Mouse (Mus musculus): ENCODE data around the gene Ppa1. TPM values are rescaled to one million over a fixed set of nuclear protein-coding genes. Genes with fewer than 3 reads are reported as not detected.

Ppa1 gene
- total RNA-seq, 2 experiments from 2014 or later, result 65.3 to 70.5 TPM

DNA sequence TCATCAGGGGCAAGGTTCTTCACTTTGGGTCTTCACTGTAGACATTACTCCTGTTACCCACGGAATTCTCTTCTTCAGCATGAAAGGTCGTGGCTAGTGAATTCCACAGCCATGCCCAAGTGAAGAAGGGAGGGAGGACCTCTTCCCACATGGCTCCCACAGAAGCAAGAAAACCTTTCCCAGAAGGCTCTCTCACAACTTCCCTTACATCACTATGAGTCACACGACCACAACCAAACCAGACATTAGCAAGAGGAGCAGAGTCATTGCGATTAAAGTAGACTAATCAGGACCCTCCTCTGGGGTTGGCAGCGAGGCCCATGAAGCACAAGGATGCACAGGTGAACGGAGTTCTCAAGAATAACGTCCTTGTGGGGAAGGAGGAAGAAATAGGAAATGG, 11.3 kb upstream of the Ppa1 start:
- no peak for DNase-seq
- intact Hi-C loops (cut with DNase I), result no loop called here

DNA sequence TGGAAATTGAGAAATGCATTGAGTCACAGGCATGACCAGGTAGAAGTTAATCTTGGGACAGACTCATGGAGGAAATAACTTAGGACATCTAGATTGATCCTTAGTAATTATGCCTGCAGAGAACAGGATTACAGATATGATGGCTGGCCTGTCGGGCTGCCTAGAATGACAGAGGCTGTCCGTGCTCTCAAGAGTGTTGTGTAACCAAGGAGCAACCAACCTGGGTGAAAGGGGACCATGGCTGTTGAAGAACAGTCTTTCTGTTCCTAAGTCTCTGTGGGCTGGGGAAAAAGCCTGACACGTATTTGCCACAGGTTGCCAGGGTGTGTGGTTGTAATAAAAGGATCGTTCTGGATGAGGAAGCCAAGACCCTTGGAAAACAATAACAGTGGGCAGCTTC, 8.0 kb upstream of the Ppa1 start:
- no peak for DNase-seq
- intact Hi-C loops (cut with DNase I), result no loop called here

DNA sequence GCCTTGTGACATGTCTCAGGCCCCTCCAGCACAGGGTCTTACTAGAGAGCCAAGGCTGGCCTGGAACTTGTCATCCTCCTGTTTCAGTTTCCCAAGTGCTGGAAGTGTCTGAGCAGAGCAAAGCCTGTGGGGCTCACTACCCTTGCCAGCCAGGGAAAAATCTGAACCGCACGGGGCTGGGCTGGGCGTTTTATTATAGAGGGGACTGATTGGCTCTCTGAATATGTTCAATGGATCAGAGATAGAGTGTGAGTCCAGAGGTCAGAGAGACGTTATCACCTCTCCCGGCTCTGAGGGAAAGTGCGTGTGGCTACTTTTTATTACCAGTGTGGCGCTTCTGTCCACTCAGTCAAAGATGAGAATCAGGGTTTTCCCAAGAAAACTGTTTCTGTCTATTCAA, 1.8 kb upstream of the Ppa1 start:
- intact Hi-C loops (cut with DNase I), result no loop called here
- DNase-seq, result no peak

DNA sequence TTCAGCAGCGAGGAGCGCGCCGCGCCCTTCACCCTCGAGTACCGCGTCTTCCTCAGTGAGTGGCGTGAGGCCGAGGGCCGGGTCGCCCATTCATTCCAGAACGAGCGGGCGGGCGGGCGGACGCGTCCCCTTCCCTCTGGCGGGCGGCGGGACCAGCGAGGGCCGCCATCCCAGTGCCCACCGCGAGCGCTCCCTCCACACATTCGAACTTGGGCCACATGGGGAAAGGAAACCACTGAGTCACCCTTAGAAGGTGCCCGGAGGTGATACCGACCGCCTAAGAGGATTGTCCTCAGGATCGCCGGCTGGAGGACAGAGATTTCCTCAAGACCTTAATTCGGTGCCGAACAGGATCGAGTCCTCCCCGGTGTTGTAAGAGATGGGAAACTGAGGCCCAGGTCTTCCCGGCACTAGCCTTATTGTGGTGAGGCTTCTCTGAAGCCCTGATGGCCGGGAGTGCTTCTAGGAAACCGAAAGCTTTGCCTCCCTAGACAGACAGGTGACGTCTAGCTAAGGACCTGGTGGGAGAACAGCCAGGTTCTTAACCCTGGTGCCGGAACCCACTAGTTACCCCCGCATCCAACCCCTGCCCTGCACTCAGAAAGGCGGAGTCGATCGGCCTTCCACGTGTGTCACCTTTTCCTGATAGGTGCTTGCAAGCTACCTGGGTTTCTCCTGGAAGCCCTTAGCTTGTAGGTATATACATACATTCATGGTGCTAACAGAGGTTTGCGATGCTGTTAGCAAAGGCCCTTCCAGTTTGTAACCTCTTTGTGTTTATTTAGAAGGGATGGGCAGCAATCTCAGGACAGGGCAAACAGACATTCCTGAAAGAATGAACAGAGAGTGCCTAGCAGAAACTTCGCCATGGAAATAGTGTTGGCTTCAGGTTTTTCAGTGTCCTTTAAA, 639 bp downstream of the Ppa1 start:
- DNase-seq, result no peak
- intact Hi-C loops (cut with DNase I), result loop anchor here (2.0 kb wide), 1 partner anchor 20 kb away; no protein-coding TSS in a partner anchor

DNA sequence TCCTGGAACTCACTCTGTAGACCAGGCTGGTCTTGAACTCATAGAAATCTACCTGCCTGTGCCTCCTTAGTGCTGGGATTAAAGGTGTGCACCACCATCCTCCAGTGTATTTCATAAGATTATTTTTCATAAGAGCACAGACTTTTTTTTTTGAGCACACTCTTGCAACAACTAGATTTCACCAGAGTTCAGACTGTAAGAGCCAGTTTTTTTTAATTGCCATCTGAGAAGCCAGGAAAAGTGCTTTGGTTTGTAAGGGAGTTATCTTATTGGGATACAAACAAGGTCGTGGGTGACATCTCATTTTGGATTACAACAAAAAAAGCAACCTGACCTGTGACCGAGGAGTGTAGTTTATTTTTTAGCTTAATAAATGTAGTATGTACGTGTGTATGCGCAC, 5.8 kb downstream of the Ppa1 start:
- intact Hi-C loops (cut with DNase I), result loop anchor here (10.0 kb wide), 1 partner anchor 309 kb away; no protein-coding TSS in a partner anchor

DNA sequence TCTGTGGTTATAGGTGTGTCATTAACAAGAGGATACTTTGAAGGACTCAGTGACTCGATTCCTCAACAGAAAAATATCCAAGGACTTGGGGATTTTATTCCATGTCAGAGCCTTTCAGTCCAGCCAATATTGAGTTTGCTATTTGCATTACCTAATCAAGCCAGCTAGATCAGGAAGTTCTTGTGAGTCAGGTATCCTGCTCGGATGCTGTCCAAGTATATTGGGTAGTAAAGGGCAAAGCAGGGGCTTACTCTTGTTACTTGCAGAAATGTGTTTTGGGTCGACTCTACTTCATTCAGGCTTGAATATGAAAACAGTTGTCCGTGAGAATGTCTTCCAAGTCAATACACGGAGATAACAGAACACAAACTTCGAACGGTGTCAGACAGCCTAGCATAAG, 6.3 kb downstream of the Ppa1 start:
- DNase-seq, result no peak
- intact Hi-C loops (cut with DNase I), result loop anchor here (5.0 to 10.0 kb wide), 2 partner anchors 162 to 310 kb away; no protein-coding TSS in a partner anchor

More for the DNA sequence above, 5.8 kb downstream of the Ppa1 start:
- DNase-seq, result no peak

DNA sequence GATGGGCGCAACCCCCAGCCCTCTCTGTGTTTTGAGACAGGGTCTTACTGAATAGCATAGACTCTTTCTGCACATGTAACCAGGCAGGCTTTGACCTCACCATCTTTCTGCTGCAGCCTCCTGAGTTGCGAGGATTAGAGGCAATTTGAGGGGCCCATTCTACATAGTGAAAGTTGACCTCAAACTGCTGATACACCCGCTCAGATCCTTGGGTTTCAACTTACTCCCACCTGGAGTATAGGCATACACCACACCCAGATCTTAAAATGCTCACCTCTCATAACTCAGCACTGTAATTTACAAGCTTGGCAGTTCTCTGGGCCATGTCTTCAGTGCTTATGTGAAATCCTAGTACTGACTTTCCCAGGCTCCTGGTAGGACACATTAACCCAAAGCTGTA, 6.8 kb downstream of the Ppa1 start:
- no peak for DNase-seq
- intact Hi-C loops (cut with DNase I), result loop anchor here (5.0 to 10.0 kb wide), 2 partner anchors 163 to 310 kb away; no protein-coding TSS in a partner anchor

DNA sequence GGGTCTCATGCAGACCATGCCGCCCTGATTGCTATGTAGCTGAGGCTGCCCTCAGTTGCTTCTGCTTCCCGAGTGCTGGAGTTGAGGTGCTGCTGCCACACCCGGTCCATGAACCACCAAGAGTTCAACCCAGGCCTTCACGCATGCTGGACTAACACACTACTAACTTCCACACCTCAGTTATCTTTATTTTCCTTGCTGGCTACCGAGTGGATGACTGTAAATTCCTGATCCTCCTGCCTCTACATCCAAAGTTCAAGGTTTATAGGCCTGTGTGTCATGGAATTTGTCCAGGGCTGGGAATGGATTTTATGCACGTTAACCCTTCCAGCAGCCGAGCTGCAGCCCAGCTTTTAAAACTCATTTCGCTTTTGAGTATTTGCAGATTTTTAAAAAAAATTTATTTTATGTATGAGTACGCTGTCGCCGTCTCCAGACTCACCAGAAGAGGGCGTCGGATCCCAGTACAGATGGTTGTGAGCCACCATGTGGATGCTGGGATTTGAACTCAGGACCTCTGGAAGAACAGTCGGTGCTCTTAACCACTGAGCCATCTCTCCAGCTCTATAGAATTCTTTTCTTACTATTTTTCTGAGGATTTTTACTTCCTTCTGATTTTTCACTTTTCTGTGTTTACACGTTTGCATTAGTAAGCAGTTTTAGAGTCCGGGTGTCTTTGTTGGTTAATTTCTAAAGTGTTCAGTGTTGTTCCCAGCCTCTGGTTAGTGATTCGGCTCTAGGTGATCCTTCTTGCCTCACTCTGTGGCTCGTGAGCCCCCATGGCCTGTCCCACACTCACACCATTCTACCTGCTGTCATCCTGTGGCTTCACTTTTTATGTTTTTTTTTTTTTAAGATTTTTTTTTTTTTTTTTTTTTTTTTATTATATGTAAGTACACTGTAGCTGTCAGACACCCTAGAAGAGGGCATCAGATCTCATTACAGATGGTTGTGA, 8.9 kb downstream of the Ppa1 start:
- intact Hi-C loops (cut with DNase I), result loop anchor here (5.0 to 10.0 kb wide), 2 partner anchors 165 to 312 kb away; no protein-coding TSS in a partner anchor
- DNase-seq, result no peak

DNA sequence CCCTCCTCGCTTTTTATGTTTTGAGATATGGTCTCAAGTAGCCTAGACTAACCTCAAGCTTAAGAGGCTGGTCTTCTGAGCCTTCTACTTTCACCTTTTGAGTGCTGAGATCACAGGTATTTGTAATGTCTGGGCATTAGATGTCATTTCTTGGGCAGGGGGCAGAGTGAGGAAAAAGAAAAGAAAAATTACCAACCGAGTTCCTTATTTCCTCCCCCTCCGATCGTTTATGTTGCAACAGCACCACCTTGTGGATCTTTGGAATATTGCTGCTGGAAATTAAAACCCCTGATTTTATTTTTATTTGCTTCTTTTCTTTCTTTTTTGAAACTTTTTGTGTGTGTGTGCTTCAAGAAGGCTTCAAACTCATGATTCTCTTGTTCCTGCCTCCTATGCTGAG, 9.6 kb downstream of the Ppa1 start:
- intact Hi-C loops (cut with DNase I), result loop anchor here (1.0 to 10.0 kb wide), 4 partner anchors 52 to 313 kb away; no protein-coding TSS in a partner anchor
- peak; percentile 43 to 51 for DNase-seq

DNA sequence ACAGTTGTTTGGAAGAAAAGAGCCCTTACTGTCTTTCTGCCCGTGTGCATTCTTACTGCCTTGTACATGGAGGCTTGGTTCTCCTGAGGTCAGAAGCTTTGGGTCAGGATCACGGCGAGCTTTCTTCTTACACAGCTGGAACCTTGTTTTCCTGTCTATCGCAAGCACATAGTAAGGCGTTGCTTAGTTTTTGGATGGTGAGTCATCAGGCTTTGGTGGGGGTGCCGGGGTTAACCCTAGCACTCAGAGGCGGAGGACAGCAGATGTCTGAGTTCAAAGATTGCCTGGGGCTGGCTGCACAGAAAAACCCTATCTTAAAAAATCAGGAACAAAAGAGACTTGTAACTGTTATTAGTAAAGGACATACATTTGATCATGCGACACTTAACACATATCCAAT, 13.5 kb downstream of the Ppa1 start:
- intact Hi-C loops (cut with DNase I), result no loop called here
- DNase-seq, result no peak

DNA sequence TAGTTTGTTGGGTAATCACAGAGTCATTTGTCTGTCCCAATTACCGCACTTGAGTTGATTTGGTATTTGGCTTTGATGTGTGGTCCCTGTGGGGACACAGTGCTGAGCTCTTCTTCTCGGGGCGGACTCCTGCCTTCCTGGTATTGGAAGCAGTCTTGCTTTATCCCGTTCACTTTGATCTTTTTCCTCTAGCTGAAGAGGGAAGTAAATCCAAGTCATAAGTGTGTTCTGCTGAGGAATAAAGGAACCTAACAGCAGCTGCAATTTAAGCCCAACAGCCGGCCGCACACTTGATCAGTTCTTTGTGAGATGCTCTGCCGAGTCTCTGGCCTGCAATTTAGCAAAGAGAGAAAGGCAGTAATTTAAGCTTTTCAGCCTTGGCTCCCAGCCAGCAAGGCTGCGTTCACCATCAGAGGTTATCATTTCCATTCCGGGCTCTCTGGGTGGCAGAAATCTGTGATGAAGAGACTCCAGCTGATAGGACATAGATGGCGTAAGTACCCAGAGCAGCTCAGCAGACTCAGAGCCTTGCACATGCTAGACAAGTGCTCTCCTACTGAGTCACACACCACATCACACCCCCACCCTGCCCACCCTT, 14.1 kb downstream of the Ppa1 start:
- intact Hi-C loops (cut with DNase I), result no loop called here

DNA sequence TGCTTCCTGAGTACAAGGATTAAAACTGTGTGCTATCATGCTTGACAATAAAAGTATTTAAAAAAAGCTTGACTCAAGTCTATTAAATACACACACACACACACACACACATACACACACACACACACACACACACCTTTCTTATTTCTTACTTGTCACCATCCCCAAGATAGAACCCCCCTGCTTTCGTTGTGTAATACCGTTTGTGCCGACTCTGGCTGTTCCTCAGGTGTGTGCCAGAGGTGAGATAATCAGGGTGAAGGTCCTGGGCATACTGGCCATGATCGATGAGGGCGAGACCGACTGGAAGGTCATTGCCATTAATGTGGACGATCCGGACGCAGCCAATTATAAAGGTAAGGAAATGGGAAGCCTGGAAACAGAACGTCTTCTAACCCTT, 16.8 kb downstream of the Ppa1 start:
- no peak for DNase-seq
- intact Hi-C loops (cut with DNase I), result no loop called here

More for the DNA sequence above, 14.1 kb downstream of the Ppa1 start:
- no peak for DNase-seq

DNA sequence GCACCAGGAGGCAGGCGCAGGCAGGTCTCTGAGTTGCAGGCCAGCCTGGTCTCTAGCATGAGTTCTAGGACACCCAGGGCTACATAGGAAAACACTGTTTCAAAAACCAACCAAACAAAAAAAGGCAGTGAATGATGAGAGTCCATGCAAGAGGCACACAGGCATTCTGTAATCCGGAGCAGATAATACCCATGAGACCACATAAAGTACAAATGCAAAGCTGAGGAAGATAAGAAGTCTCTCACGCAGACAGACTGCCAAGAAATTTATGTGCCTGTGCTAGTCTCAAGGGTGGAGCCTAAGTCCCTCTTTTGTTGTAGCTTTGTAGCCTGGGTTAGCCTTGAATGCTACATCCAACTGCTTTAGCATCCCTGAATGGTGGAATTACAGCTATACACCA, 17.3 kb downstream of the Ppa1 start:
- DNase-seq, result no peak
- intact Hi-C loops (cut with DNase I), result no loop called here

DNA sequence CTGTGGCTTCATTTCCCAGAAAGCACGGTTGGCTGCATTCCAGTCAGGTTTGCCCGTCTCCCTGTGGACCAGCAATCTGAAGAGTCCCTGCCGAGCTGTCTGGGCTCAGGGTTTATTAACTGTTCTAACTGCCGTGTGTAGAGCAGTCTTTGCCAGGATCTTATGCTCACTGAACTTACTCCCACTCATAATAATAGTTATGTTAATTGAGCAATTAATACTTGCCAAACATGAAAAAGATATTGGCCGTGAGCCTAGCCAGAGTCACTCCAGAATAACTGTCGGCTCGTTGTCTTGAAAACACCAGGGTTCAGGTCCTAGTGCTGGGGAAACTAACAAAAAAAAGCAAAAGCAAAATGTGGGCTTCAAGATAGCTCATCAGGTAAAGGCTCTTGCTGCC, 20.9 kb downstream of the Ppa1 start:
- no peak for DNase-seq
- intact Hi-C loops (cut with DNase I), result no loop called here

DNA sequence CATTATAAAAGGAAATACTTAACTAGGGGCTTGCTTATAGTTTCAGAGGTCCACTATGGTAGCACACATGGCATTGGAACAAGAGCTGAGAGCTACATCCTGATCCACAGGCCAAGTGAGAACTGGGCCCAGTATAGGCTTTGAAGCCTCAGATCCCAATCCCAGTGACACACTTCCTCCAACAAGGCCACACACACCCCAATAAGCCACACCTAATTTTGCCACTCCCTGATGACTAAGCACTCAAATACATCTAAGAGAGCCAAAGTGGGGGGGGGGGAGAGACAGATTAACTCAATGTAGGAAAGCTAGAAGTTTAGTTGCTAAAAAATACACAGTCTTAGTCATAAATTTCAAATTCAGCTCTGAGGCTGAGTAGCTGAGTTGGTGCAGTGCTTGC, 21.5 kb downstream of the Ppa1 start:
- intact Hi-C loops (cut with DNase I), result no loop called here
- DNase-seq, result no peak

DNA sequence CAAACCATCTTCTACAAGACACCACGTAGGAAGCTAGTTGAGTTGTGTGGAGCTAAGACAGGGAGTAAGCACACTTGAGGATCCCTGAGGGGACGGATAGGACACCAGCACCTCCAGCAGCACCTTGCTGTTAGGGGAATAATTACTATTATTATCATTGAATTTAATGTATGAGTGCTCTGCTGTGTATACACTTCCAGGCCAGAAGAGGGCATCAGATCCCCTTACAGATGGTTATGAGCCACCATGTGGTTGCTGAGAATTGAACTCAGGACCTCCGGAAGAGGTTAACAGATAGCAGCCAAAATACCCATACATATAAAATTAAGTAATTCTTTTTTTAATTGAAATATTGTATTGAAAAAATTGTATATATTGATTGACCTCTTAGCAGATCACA, 22.4 kb downstream of the Ppa1 start:
- no peak for DNase-seq
- intact Hi-C loops (cut with DNase I), result no loop called here

DNA sequence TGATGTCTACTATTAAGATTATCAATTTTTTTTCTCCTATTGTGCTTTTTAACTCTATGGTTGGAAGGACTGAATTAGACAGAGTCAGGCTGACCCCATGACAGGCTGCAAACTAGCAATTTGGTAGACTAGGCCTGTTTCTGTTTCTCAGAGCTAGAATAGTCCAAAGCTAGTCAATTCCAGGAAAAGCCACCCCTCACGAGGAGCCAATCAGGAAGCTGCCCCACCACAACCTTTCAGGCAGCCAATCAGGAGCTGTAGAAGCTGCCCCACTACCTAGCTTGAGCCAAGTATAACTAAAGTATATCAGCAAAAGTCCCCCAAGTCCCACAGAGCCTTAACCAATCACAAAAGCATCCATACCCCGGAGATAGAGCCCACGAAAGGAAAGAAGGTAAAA, 27.6 kb downstream of the Ppa1 start:
- DNase-seq, result no peak
- intact Hi-C loops (cut with DNase I), result no loop called here

DNA sequence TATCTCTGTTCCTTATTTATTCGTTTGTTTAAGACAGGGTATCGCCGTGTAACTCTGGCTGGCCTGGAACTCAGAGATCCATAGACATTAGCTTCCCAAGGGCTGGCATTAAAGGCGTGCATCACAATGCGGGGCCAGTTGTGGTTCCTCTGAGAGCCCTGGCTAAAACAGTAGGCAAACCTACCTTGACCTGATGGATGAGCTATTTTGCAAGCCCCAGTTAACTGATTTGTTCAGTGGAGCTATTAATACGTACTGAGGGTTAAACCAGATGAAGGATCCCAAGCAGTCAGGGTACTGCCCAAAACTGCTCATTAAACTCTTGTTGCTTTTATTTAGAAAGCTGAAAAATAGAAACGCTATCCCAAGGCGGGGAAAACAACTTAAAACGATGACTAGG, 31.2 kb downstream of the Ppa1 start:
- no peak for DNase-seq
- intact Hi-C loops (cut with DNase I), result no loop called here

DNA sequence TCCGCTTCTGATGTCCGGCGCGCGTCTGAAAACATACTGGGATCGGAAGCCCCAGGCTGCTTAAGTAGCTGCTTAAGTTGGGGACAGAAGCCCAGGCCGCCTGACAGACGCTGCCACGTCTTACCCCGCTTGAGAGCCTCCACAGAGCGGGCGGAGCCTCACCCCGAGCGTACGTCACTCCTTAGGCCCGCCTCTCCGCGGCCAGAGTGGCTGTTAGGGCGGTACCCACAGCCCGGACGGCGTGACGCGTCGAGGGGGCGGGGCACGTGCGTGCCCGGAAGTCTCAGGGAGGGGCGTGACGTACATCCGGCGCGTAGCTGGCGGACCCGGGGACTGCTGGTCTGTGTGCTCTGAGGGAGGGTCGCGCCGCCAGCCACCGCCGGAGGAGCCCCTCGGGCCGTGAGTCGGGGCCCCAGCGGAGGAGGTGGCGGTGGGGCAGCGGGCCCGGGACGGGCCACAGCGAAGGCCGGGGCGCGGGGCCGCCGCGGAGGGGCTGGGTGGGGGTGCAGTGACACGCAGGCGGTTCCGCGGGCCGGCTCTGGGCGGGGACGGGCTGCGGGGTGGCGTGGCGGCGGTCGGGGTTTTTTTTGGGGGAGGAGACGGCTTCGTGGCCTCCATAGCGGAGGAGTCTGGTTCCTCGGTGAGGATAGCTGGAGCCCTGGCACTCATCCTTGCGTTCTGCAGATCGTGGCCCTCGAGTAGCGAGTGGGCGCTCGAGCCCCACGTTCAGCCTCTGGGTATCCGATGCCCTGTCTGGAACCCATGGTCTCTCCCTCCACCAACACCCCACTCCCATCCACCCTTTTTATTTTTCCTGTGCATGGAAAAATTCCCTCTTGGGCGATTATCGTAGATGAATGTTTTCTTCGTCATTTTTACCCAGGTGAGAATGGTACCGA, 31.9 kb downstream of the Ppa1 start, which contains the start of gene Sar1a:
TSS of gene Sar1a (plus strand) at position 285 of the 899 bp plus-strand sequence.
- intact Hi-C loops (cut with DNase I), result no loop called here
- peak; percentile 98 to 99 for DNase-seq

Measured in heart, postnatal 36 days (tissue).